Mouse (Mus musculus): ENCODE measurements around the gene Tmem132d.

Gene Tmem132d
- long read RNA-seq, experiment 1: 0 reads
- long read RNA-seq, experiment 2: 0 reads

DNA sequence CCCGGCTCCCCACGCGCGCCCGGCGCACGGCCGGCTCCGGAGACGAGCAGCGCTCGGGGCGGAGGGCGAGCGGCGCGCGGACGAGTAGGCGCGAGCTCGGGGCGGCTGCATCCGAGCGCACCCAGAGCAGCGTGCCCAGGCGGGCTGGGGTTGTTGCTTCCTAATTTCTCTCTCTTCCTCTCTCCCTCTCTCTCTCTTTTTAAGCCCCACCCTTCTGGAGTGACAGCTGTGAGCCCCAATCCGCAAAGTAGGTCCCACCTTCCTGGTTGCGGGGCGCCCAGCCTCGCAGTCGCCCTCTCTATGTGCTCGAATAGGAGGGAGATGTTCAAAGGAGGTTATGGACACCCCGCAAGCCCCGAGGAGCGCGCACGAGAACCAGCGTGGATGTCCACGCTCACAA is at the start of gene Tmem132d:
Gene Tmem132d, minus strand, starts transcription at position 162 of the 400 bp plus-strand sequence.
- intact Hi-C loops (cut with DNase I): no loop called here

DNA sequence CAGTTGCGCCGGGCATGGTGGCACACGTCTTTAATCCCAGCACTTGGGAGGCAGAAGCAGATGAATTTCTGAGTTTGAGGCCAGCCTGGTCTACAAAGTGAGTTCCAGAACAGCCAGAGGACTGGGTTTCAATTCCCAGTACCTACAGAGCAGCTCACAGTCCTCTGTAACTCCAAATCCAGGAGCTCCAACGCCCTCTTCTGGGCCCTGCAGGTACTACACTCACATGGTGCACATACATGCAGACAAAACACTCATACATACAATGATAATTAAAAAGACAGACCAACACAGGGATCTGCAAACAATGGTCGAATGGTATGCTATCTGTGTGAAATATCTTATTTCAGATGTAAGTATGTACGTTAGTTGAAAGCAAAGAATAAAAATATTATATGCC is 47.9 kb upstream of the Tmem132d start:
- intact Hi-C loops (cut with DNase I): no loop called here

DNA sequence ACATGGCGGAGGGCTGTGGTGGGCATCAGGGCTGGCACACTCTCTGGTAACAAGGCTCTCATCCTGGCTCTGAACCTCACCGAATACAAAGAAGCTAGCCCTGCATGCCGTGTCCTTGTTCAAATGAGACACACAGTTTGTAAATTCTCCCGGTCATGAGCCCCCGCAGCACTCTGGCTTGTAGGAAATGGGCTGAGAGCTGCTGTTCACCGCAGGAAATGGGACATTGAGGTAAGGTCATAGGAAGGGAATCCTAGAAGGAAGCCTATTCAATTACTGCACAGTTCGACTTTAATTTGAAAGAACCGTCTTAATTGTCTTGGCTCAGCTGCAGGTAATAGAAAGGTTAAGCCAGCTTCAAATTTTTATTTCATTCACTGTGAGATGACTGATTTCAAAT is 42.5 kb upstream of the Tmem132d start:
- intact Hi-C loops (cut with DNase I): no loop called here

DNA sequence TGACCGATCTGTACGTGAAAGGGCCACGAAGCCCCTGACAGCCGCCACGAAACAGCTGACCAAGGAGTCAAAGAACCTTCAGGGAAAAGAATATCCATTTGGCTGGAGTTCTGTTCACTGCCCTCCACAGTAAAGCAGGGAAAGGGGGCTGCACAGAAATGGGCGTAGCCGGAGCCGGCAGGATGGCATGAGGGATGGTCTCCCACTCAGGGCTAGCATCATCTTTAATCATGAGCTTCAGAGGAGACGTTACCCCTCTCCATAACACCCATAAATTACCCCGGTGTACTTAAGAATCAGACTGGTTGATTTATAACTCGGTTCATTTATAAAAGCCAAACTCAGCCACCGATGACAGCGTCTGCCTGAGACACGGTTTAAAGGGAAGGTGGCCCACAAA is 36.9 kb upstream of the Tmem132d start:
- intact Hi-C loops (cut with DNase I): no loop called here

DNA sequence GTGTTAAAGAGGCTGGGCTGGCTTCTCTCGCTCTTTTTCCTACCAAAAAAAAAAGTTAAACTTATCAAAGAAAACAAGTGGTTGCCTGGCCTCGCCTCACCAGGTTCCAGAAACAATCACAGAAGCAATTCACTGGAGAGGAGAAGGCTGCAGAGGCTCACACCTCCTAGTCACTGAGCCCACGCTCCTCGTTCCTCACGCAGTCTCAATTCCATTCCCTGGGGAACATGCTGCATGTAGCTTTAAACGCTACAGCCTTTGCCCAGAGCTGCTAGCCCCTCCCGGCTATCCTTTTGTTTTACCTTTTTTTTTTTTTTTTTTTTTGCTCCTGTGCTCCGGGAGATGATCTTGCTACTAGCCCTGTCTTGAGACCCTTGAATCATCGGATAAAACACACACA is 31.6 kb upstream of the Tmem132d start:
- intact Hi-C loops (cut with DNase I): no loop called here

DNA sequence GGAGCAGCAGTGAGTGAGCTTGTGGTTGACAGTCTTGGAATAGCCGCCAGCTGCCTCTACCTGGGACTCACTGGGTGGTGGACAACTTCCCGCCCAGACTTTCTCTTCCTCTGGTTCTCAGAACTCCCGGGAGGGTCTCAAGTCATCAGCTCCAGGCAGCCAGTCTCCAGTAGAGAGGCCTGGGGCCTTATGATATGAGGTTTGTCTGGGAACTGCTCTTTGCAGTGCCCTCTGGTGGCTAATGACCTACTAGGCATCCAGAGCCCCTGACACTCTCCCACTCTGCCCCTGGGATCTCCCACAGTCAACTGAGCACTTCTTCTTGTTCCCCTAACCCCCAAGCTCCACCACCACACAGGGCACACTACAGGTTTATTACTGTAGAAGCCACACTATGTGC is 27.7 kb upstream of the Tmem132d start:
- intact Hi-C loops (cut with DNase I): no loop called here

DNA sequence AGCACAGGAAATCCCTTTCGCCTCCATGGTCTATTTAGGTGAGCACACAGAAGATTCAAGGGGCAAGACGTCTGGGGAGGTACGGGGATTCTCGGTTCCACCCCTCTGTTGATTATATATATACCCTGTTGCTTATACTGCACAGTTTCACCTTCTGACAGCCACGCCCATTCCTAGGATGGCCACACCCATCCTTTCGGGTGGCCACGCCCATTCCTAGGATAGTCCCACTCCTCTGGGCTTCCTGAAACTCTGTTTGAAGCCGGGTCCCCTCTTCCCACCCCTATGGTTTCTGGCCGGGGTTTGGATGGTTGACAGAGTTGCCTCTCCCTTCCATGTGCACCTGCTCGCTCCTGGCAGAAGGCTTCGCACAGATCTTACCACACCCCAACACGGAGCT is 22.9 kb upstream of the Tmem132d start:
- intact Hi-C loops (cut with DNase I): no loop called here

DNA sequence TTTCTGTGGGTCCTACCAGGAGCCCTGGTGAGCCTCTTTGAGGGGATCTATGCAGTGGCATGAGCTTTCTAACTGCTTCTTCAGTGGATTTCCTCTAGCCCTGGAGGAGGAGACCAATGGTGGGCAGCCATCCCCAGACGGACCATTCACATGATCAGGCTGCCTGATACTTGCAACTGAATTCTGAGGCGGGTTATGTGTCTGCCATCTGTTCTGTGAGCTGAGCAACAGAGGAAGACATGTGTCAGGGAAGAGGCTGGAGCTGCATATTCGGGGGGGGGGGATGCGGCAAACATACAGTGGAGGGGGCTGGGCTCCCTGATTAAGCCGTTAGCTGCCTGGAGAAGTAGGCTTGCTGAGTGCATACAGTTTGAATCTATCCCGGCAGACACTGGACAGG is 19.3 kb upstream of the Tmem132d start:
- intact Hi-C loops (cut with DNase I): no loop called here

DNA sequence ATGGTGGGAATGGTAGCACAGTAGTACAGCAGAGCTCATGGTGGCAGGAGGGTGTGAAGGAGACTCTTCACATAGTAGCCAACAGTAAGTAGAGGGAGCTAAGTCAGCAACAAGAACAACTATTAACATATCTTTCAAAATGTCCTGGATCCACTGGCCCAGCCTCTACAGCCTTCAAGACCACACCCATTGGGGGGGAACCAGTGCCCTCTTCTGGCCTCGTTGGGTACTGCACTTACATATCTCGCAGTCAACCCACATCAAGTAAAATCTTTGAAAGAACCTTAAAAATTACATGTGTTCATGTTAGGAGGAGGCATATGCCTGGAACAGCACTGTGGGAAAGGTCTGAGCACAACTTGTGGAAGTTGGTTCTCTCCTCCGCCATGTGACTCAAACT is 17.9 kb upstream of the Tmem132d start:
- intact Hi-C loops (cut with DNase I): no loop called here

DNA sequence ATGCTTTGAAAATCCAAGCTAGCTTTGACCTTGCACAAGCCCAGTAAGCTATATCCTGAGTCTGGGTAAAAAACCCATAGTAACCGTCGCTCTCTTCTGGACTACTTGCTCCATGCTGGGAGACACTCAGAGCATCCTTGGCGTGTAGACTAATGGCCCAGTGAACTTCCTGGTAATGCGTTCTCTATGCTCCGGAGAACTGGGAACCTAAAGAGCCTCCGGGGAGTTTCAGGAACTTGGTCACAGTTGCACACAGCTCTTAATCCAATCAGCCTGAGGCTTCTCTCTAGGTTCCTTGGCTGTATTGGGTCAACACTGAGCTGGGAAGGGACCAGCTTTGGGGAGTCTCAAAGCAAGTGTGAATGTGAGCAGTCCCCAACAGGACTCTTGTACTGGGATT is 12.0 kb upstream of the Tmem132d start:
- intact Hi-C loops (cut with DNase I): no loop called here

DNA sequence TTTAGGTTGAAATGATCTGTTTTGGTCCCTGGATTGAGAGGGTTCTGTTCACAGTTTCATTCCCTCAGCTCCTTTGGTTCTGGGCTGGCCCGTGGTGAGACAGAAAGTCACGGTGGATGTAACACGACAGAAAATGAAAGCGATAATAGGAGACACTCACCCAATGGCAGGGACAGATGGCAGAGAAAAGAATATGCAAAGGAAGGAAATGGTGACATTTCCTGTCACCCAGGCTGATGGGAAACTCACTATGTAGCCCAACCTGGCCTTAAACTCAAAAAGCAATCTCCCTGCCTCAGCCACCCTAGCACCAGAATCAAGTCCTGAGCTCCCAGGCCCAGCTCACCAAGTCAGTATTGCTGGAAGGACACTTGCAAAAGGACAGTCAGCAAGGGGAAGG is 11.0 kb upstream of the Tmem132d start:
- intact Hi-C loops (cut with DNase I): no loop called here

DNA sequence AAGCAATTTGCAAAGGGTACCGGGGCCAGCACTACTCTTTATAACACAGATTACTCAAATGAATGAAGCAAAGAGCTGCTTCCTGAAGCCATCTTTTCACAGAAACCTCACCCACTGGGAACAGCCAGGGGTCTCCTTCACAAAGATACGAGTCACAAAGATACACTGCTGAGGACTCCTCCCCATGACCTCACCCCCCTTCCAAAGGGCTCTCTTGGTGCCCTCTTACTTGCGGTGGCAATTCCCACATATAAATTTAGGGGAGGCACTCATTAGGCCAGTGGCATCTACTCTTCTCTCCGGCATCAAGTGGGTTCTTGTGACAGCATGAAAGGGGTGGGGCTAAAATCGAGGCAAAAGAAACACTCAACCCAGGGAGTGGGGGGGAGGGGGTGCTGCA is 8.2 kb upstream of the Tmem132d start:
- intact Hi-C loops (cut with DNase I): loop anchor here (2.0 kb wide), 1 partner anchor 918 kb away; no protein-coding TSS in a partner anchor

DNA sequence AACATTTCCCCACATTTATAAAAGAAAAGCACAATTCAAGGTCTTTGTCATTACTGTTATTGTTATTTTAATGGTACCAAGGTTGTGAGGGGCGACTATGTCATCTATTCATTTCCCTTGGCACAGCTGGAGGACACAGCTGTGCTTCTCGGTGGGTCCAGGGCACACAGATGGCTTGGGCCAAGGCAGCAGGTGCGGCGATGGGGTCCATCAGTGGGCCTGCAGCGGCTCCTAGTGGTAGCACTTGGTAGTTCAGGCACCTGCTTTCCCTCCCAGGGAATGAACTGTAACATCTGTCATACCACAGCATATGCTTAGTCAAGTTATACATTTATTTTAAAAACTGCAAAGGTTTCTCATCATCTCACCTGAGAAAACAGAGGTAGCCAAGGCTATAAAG is 7.0 kb upstream of the Tmem132d start:
- intact Hi-C loops (cut with DNase I): loop anchor here (2.0 kb wide), 1 partner anchor 917 kb away; no protein-coding TSS in a partner anchor

DNA sequence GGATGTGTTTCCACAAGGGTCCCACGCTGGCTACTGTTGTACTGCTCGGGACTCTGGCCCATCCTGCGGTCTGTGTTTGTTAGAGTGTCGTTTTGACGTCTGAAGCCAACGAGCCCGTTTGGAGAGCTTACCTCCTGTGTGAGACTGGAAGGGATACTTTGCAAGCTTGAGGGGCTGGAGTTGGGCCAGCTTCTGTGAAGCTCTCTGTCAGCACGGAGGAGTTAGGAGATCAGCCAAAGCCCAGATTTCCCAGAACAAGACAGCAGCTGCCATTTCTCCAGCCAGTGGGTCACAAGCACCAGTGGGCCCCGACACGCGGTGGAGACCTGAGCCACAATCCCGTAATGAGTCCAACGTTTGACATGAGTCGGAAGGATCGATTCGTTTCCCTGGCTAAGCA is 5.2 kb upstream of the Tmem132d start:
- intact Hi-C loops (cut with DNase I): no loop called here

DNA sequence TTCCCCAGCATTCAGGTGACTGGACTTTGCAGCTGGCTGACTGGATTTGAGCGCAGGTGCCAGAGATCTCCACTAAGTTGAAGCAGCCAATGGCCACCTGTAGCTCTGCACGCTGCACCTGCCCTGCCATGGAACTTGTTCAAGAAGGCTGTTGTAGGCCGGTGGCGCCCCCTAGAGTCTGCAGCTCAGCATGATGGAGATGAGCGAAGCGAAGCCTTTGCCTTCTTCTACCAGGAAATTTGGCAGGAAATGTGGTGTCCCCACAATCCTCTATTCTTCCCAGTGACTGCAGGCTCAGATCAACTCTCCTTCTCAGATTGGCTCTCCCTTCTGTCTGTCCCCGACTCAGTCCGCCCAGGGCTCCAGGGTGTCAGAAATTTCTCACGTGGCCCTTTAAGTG is 4.0 kb upstream of the Tmem132d start:
- intact Hi-C loops (cut with DNase I): no loop called here

DNA sequence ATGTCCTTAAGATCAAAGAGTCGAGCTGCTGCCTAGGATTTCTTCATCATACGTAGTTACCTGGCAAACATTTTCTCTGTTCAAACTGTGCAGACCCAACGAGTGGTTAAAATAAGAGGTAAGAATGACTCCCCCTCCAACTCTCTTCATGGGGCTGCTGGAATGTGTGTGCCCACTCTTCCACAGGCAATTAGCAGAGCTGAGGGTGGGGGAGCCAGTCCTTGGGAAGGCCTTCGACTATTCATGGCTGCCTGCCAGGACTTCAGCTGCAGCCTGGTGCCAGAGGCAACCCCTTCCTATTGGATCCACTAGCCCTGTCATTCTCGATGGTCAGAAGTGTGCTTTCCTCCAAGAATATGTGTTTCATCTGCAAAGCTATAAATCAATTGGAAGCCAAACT is 2.8 kb upstream of the Tmem132d start:
- intact Hi-C loops (cut with DNase I): no loop called here

DNA sequence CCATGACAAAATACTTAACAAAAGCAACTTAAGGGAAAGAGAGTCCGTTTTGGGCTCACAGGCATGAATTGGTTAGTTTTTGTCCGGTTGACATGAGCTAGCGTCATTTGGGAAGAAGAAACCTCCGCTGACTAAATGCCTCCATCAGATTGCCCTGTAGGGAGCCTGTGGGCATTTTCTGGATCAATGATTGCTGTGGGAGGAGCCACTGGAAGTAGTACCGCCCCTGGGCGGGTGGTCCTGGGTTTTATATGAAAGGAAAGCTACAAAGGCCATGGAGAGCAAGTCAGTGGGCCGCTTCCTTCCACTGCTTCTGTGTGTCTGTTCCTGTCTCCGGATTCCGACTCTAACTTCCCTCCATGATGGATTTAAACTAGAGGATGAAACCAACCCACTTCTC is 909 bp upstream of the Tmem132d start:
- intact Hi-C loops (cut with DNase I): no loop called here

DNA sequence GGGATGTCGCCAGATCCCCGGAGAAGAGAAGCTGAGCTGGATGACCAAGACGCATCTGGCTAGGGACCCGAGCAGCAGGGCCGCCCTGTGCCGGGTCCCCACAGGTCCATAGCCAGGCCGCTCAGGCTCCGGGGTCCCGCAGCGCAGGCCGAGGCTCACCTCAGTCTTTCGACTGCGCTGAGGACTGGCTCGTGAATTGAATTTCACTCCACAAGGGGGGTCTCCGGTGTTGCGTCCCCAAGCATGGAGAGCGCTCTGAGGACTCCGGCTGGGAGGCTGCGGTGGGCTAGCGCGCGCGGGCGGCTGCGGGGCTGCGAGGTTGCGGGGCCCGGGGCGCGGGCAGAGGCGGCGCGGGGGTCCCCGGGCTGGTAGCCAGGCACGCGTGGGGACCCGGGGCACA is 455 bp downstream of the Tmem132d start:
- intact Hi-C loops (cut with DNase I): no loop called here

DNA sequence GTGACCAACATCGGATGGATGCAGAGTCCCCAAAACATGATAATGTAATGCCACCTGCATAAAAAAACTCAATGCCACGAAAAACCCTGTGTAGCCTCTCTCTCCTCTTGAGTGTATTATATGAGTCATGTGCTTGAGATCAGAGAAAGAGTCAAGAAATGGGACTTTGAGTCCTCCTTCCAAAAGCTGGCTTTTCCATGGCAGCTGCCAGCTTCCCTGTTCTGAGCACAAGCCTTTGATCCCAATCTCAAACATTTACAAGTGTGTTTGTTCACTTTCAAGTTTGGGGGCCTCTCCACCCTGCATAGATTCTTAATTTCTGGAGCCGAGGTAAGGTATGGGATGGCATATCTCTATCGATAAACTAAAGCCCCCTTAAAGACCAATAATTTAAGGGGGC is 8.2 kb downstream of the Tmem132d start:
- intact Hi-C loops (cut with DNase I): no loop called here

DNA sequence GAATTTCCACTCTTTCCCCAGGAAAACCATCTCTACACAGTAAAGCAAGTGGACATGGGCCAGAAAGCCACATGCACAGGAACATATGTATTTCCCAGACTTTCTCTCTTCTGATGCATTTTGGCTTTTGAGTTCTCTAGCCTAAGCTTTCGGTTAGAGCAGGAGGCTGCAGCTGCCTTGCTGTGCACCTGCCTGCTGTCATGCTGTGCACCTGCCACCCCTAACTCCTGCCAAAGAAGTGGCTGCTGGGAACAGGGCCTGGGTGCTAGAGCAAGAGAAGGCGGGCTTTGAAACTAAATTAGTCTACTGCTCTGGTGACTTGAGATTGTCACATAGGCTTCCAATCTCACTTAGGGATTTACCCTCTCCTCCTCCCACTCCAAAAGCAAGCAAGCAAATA is 8.7 kb downstream of the Tmem132d start:
- intact Hi-C loops (cut with DNase I): no loop called here

DNA sequence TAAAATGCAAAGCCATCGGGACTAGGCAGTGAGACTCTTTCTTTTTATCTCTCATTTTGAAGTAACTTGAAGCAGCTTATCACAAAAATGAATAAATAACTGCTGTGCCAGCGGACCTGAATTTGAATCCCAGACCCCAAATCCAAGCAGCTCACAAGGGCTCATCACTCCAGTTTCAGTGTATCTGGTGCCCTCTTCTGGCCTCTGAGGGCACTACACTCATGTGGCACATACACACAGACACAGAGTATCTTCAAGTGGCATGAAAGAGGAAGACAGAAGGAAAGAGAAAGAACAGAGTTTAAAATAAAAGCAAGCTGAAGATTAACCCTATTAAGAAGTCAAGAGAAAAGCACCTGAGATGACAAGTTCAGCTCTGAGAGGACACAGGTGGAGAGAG is 10.8 kb downstream of the Tmem132d start:
- intact Hi-C loops (cut with DNase I): no loop called here

DNA sequence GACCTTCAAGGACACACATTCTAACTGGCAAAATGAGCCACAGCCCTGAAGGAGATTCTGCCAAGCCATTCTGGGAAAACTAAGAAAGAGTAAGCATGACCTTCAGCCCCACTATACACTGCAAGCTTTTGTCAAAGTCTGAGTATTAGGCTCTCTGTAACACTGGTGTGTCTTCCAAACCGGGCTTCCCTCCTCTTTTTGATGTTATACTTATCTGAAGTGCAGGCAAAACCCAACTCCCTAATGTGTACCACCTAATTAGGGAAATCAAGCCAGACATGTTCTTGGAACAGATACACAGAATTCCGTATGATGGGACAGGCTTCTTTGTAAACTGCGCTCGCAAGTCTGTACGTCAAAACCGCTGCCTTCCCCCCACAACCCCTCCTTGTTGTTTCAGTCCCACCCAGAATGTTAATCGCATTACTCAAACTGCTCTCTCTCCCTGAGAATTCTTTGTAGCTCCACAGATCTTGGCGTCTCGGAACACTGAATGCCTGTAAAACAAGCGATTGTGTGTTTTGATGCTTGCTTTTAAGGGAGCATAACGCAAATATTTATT is 14.6 kb downstream of the Tmem132d start:
- intact Hi-C loops (cut with DNase I): no loop called here

DNA sequence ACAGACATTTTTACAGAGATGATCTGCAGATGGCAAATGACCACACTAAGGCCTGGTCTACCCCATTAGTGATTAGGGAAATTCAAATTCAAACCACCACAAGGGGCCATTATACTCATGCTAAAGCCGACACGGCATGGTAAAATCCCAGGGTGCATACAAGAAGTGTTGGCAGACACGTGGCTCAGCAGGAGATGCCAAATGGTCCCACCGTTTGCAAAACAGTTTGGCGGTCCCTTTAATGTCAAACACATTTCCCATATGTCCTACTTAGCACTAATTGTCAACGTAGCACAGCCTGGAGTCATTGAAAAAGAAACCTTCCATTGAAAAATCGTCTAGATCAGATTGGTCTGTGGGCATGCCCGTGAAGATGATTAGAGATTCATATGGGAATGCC is 18.8 kb downstream of the Tmem132d start:
- intact Hi-C loops (cut with DNase I): no loop called here

DNA sequence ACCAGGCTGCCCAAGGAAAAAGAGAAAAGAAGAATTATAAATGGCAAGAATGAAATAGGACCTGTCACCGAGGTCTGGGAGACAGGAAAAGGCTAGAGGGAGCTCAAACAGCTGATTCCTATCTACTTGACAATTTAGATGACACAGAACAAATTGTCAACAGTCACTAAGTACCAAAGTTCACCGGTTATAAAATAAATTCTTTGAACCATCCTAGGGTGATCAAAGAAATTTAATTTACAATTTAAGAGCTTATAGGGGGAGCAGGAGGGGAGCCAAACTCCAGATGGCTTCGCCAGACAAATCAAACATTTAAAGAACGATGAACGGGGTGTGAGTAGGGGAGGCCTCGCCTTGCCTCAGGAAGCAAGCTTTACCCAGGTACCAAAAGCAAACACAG is 20.6 kb downstream of the Tmem132d start:
- intact Hi-C loops (cut with DNase I): no loop called here

Data from adrenal gland (tissue).